Comparison of ENCODE assay signal across 21 mouse cellular contexts in the genomic region with DNA sequence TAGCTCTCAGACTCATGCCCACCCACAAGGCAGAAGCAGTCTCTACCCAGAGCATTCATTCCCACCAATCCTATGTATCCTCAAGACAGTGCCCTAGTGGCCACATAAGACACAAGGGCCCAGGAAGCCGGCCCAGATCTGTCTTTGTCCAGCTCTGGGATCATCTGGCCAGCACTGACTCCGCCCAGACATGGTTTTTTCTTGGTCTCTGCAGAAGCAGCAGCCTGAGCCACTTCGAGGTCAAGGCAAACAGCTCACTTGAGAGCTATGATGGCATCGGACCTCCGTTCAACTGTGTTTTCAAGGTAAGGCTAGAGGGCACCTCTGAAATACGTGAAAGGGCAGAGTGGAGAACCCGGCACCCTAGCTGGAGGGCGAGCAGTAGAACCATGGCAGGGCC. TPM values are rescaled to one million over a fixed set of nuclear protein-coding genes. Genes with fewer than 3 reads are reported as not detected.
DNase-seq lines count a peak whose midpoint lies in the region; ATAC-seq lines count a peak whose summit lies in the region.
"Had no signal": no experiment of that assay in that cellular context is flagged by ENCODE, and none has a peak within 500 bp of the region (broad histone marks: within the 10 kb centered on the region; RNA-seq: fewer than 3 reads in every experiment).

No protein-coding gene starts in this region.

- no peak overlapping the region for H3K9ac ChIP-seq in hindbrain, embryonic 12.5 days
- H3K9ac ChIP-seq: embryonic facial prominence, embryonic 15.5 days; limb, embryonic 15.5 days; liver, embryonic 15.5 days had no signal

- no peak for ATAC-seq in hindbrain, embryonic 12.5 days (ENCODE audit: low FRiP score)
- ATAC-seq: activated CD4-positive, CD25-positive, alpha-beta regulatory T cell, adult 4 months; hindbrain, postnatal 0 days; midbrain, embryonic 16.5 days had no signal

- H3K27ac ChIP-seq in hindbrain, embryonic 10.5 days: peak overlapping the region; percentile 50
- H3K27ac ChIP-seq in hindbrain, embryonic 12.5 days: no peak overlapping the region
- H3K27ac ChIP-seq: embryonic facial prominence, embryonic 15.5 days; gastrocnemius, adult 2 months; hindbrain, postnatal 0 days; limb, embryonic 15.5 days; liver, embryonic 15.5 days had no signal

- 0 out of 2 replicates have a peak, but pooled peaks cover 16% of the 10 kb centered on the region for H3K4me1 ChIP-seq in hindbrain, embryonic 10.5 days (replicated peaks)
- H3K4me1 ChIP-seq in hindbrain, embryonic 12.5 days: no peaks in the 10 kb centered on the region
- H3K4me1 ChIP-seq: liver, embryonic 15.5 days had no signal

- no peaks in the 10 kb centered on the region for H3K9me3 ChIP-seq in hindbrain, embryonic 10.5 days
- no peaks in the 10 kb centered on the region for H3K9me3 ChIP-seq in hindbrain, embryonic 12.5 days (replicated peaks)
- H3K9me3 ChIP-seq: embryonic facial prominence, embryonic 15.5 days; limb, embryonic 15.5 days; liver, embryonic 15.5 days had no signal

- WGBS in hindbrain, embryonic 10.5 days: 80% methylated on average over 8 of the region's 8 CpGs
- 78% methylated on average over 8 of the region's 8 CpGs for WGBS in hindbrain, embryonic 12.5 days

- no peaks in the 10 kb centered on the region for H3K36me3 ChIP-seq in hindbrain, embryonic 10.5 days
- H3K36me3 ChIP-seq in hindbrain, embryonic 12.5 days: no peaks in the 10 kb centered on the region
- H3K36me3 ChIP-seq: embryonic facial prominence, embryonic 15.5 days; limb, embryonic 15.5 days; liver, embryonic 15.5 days had no signal

- no peak overlapping the region for H3K4me3 ChIP-seq in hindbrain, embryonic 10.5 days
- H3K4me3 ChIP-seq in hindbrain, embryonic 12.5 days: no peak overlapping the region
- H3K4me3 ChIP-seq: embryonic facial prominence, embryonic 15.5 days; gastrocnemius, adult 2 months; limb, embryonic 15.5 days; liver, embryonic 15.5 days had no signal

- DNase-seq in hindbrain, embryonic 10.5 days (ENCODE audit: low spot score): no peak
- DNase-seq in ovary, postnatal 36 days (ENCODE audit: low spot score): peak; percentile 27
- no peak for DNase-seq in ovary, postnatal 14 days (ENCODE audit: low spot score)
- peak; percentile 72 for DNase-seq in adrenal gland, postnatal 14 days
- no peak for DNase-seq in frontal cortex, adult 2 months (ENCODE audit: extremely low spot score in 1 of 2, low spot score in 1 of 2)
- DNase-seq in neural tube, embryonic 10.5 days (ENCODE audit: extremely low spot score, low spot score): no peak
- DNase-seq: cerebellum, adult 11-12 months; cerebellum, postnatal 14 days; embryo, embryonic 11 days; gastrocnemius, adult 2 months; heart, postnatal 36 days; kidney, adult 11 months; kidney, postnatal 10 days; thymus, adult 2 months had no signal

- no peak overlapping the region for H3K4me2 ChIP-seq in hindbrain, embryonic 12.5 days (replicated peaks)
- H3K4me2 ChIP-seq: embryonic facial prominence, embryonic 15.5 days; limb, embryonic 15.5 days; liver, embryonic 15.5 days had no signal

- H3K27me3 ChIP-seq in hindbrain, embryonic 10.5 days (ENCODE audit: insufficient read depth, poor library complexity, severe bottlenecking): no peaks in the 10 kb centered on the region
- H3K27me3 ChIP-seq in hindbrain, embryonic 12.5 days: no peaks in the 10 kb centered on the region
- H3K27me3 ChIP-seq: embryonic facial prominence, embryonic 15.5 days; limb, embryonic 15.5 days; liver, embryonic 15.5 days had no signal

RNA-seq across cellular contexts. Expression of gene Fem1b, which starts 39.0 kb away (rescaled TPM):
- 30.0 and 32.2 TPM in 2 replicates for polyA plus RNA-seq in hindbrain, embryonic 10.5 days (2016; fragmentation: Nextera tagmentation; extraction: Ambion mirVana)
- polyA plus RNA-seq in hindbrain, embryonic 12.5 days (2016; fragmentation: Nextera tagmentation; extraction: Ambion mirVana): 55.7 and 60.4 TPM in 2 replicates
- total RNA-seq in adrenal gland, postnatal 14 days (2021): 38.4 and 38.9 TPM in 2 replicates
- polyA plus RNA-seq in frontal cortex, adult 2 months (2012; rRNA removed): 42.9 and 44.5 TPM in 2 replicates

Comparison
In these comparisons a context has a peak if more than half of its experiments do, and no peak if none do; other contexts are left out.
1. DNase-seq: peak in ovary, postnatal 36 days (single experiment) and adrenal gland, postnatal 14 days (single experiment); none in hindbrain, embryonic 10.5 days (single experiment), ovary, postnatal 14 days (single experiment), frontal cortex, adult 2 months (0 of 2) and neural tube, embryonic 10.5 days (single experiment).